Mouse (Mus musculus) heart, embryonic 15.5 days (tissue): ENCODE data around the gene Arid4a. TPM values are rescaled to one million over a fixed set of nuclear protein-coding genes. Genes with fewer than 3 reads are reported as not detected.

Source experiments
- polyA plus RNA-seq: library from polyadenylated mRNA; unstranded; fragments of >200 nt; fragmentation: Nextera tagmentation; extraction: Ambion mirVana; gene quantifications from 2 replicates; pipeline ENCODE4 v1.2.1, GENCODE M21; 2015

The Arid4a gene
- polyA plus RNA-seq, 1 experiment from 2014 or later, result 25.4 TPM

Other genes starting within 250 kb of the Arid4a start
- 23.0 and 26.0 TPM in 2 replicates for gene Frmd6, start 190.5 kb upstream of the Arid4a start, polyA plus RNA-seq
- 162 and 181 TPM in 2 replicates for gene Actr10, start 78.1 kb upstream of the Arid4a start, polyA plus RNA-seq
- gene Psma3, start 41.4 kb upstream of the Arid4a start, polyA plus RNA-seq, result 388 and 430 TPM in 2 replicates
- 0.25 TPM in 1 of 2 replicates, not detected in the other for gene Tomm20l, start 95.4 kb downstream of the Arid4a start, polyA plus RNA-seq
- 90.9 and 98.9 TPM in 2 replicates for gene Timm9, start 120.7 kb downstream of the Arid4a start, polyA plus RNA-seq
- gene 2700049A03Rik, start 120.9 kb downstream of the Arid4a start, polyA plus RNA-seq, result 8.4 and 8.6 TPM in 2 replicates